Mouse (Mus musculus) liver, embryonic 15.5 days (tissue): ENCODE data around the gene Cpsf4l. TPM values are rescaled to one million over a fixed set of nuclear protein-coding genes. Genes with fewer than 3 reads are reported as not detected.

Source experiments
- ATAC-seq: fragments of 200-750 bp; cut with Nextera tagmentation; 2 replicates; pipeline ENCODE4 v1.8.0; 2017; ENCODE audit warnings: moderate number of reproducible peaks, mild to moderate bottlenecking, moderate library complexity; ENCODE audit not compliant: insufficient read depth
- H3K27ac ChIP-seq: fragments of 300-500 bp; sonication (generic); replicated peaks from 2 replicates; pipeline ENCODE4 v1.5.1; 2015; ENCODE audit warnings: mild to moderate bottlenecking, inconsistent platforms
- H3K27me3 ChIP-seq: fragments of 300-500 bp; sonication (generic); 2 replicates; pipeline ENCODE4 v1.6.1; 2015; ENCODE audit warnings: mild to moderate bottlenecking, inconsistent platforms
- H3K36me3 ChIP-seq: fragments of 300-500 bp; sonication (generic); replicated peaks from 2 replicates; pipeline ENCODE4 v1.6.1; 2015; ENCODE audit warnings: moderate library complexity, mild to moderate bottlenecking, inconsistent platforms
- H3K4me1 ChIP-seq: fragments of 300-500 bp; sonication (generic); replicated peaks from 2 replicates; pipeline ENCODE4 v1.6.1; 2015; ENCODE audit warnings: inconsistent platforms
- H3K4me2 ChIP-seq: fragments of 300-500 bp; sonication (generic); 2 replicates; pipeline ENCODE4 v1.6.1; 2015; ENCODE audit warnings: moderate library complexity, mild to moderate bottlenecking, inconsistent platforms
- H3K4me3 ChIP-seq: fragments of 300-500 bp; sonication (generic); replicated peaks from 2 replicates; pipeline ENCODE4 v1.5.1; 2015; ENCODE audit warnings: mild to moderate bottlenecking, inconsistent platforms
- H3K9ac ChIP-seq: fragments of 300-500 bp; sonication (generic); 2 replicates; pipeline ENCODE4 v1.6.1; 2015; ENCODE audit warnings: moderate library complexity, mild to moderate bottlenecking, inconsistent platforms
- H3K9me3 ChIP-seq: fragments of 300-500 bp; sonication (generic); replicated peaks from 2 replicates; pipeline ENCODE4 v1.6.1; 2016; ENCODE audit warnings: inconsistent platforms
- WGBS: fragments of 180-500 bp; shearing (Covaris S2); methylation state at CpG from one replicate; pipeline ENCODE4 v1.1.7; 2015; ENCODE audit warnings: mixed read lengths; ENCODE audit not compliant: insufficient replicate concordance; 5-methylcytosine and 5-hydroxymethylcytosine counted together
- polyA plus RNA-seq: library from polyadenylated mRNA; unstranded; fragments of >200 nt; fragmentation: Nextera tagmentation; extraction: Ambion mirVana; gene quantifications from 2 replicates; pipeline ENCODE4 v1.2.1, GENCODE M21; 2015

The Cpsf4l gene
- polyA plus RNA-seq, 1 experiment from 2014 or later: not detected

- Histone ChIP-seq H3K4me3 (peak overlapping the region; percentile 97), H3K27me3 (no peaks in the 10 kb centered on the region), H3K9me3 (no peaks in the 10 kb centered on the region), H3K27ac (peak overlapping the region; percentile 98), H3K4me2 (peak overlapping the region; percentile 83), H3K4me1 (peaks cover 66% of the 10 kb centered on the region), H3K9ac (peak overlapping the region; percentile 98), H3K36me3 (peaks cover 35% of the 10 kb centered on the region)
- 15% methylated on average over 2 of the region's 2 CpGs for WGBS
- ATAC-seq: peak; percentile 66
These were observed 28.9 kb downstream of the Cpsf4l start for GRCm38 (mm10) chr11:113680954-113681353.

GRCm38 (mm10) chr11:113678373-113678772 is 31.4 kb downstream of the Cpsf4l start:
- H3K4me3 ChIP-seq: no peak overlapping the region
- no peaks in the 10 kb centered on the region for H3K27me3 ChIP-seq
- H3K9me3 ChIP-seq: no peaks in the 10 kb centered on the region
- H3K4me2 ChIP-seq: no peak overlapping the region
- H3K9ac ChIP-seq: no peak overlapping the region
- 0 out of 2 replicates have a peak overlapping the region, but pooled peaks have one; percentile 7 for H3K27ac ChIP-seq
- no peak for ATAC-seq
- WGBS: 75% methylated on average over 8 of the region's 8 CpGs
- peaks cover 52% of the 10 kb centered on the region for H3K4me1 ChIP-seq
- H3K36me3 ChIP-seq: peaks cover 61% of the 10 kb centered on the region

- Histone ChIP-seq H3K4me1 (peaks cover 55% of the 10 kb centered on the region), H3K4me3 (no peak overlapping the region), H3K4me2 (no peak overlapping the region), H3K36me3 (peaks cover 71% of the 10 kb centered on the region), H3K27me3 (no peaks in the 10 kb centered on the region), H3K27ac (0 out of 2 replicates have a peak overlapping the region, but pooled peaks have one; percentile 21), H3K9me3 (no peaks in the 10 kb centered on the region), H3K9ac (no peak overlapping the region)
- WGBS: 91% methylated on average over 2 of the region's 2 CpGs
- ATAC-seq: no peak
These were observed 32.4 kb downstream of the Cpsf4l start for GRCm38 (mm10) chr11:113677378-113677777.

GRCm38 (mm10) chr11:113676847-113677246 is 33.0 kb downstream of the Cpsf4l start:
- Histone ChIP-seq H3K27ac (no peak overlapping the region), H3K4me2 (no peak overlapping the region), H3K9ac (no peak overlapping the region), H3K9me3 (no peaks in the 10 kb centered on the region), H3K4me3 (no peak overlapping the region), H3K27me3 (no peaks in the 10 kb centered on the region), H3K4me1 (peaks cover 56% of the 10 kb centered on the region), H3K36me3 (peaks cover 76% of the 10 kb centered on the region)
- 83% methylated on average over 2 of the region's 2 CpGs for WGBS
- no peak for ATAC-seq

GRCm38 (mm10) chr11:113674595-113674994 is 35.2 kb downstream of the Cpsf4l start:
- H3K4me3 ChIP-seq: no peak overlapping the region
- H3K9me3 ChIP-seq: no peaks in the 10 kb centered on the region
- WGBS: 91% methylated on average over 5 of the region's 5 CpGs
- H3K36me3 ChIP-seq: peaks cover 92% of the 10 kb centered on the region
- no peak for ATAC-seq
- peaks cover 52% of the 10 kb centered on the region for H3K4me1 ChIP-seq
- no peak overlapping the region for H3K9ac ChIP-seq
- no peak overlapping the region for H3K27ac ChIP-seq
- H3K4me2 ChIP-seq: no peak overlapping the region
- H3K27me3 ChIP-seq: no peaks in the 10 kb centered on the region

GRCm38 (mm10) chr11:113673614-113674013 is 36.2 kb downstream of the Cpsf4l start:
- ATAC-seq: no peak
- no peak overlapping the region for H3K4me3 ChIP-seq
- H3K27me3 ChIP-seq: no peaks in the 10 kb centered on the region
- no peak overlapping the region for H3K9ac ChIP-seq
- H3K9me3 ChIP-seq: no peaks in the 10 kb centered on the region
- no peak overlapping the region for H3K4me2 ChIP-seq
- no peak overlapping the region for H3K27ac ChIP-seq
- 88% methylated on average over 4 of the region's 4 CpGs for WGBS
- H3K4me1 ChIP-seq: peaks cover 54% of the 10 kb centered on the region
- H3K36me3 ChIP-seq: peaks cover 96% of the 10 kb centered on the region

- Histone ChIP-seq H3K4me1 (peaks cover 76% of the 10 kb centered on the region), H3K36me3 (peaks cover 84% of the 10 kb centered on the region), H3K9ac (no peak overlapping the region), H3K9me3 (no peaks in the 10 kb centered on the region), H3K4me2 (no peak overlapping the region), H3K27ac (peak overlapping the region; percentile 39; the same call in 1 of the 2 replicates), H3K4me3 (no peak overlapping the region), H3K27me3 (no peaks in the 10 kb centered on the region)
- ATAC-seq: peak; percentile 20; the same call in 1 of the 2 replicates
- 40% methylated on average over 4 of the region's 4 CpGs for WGBS
These were observed 40.1 kb downstream of the Cpsf4l start for GRCm38 (mm10) chr11:113669711-113670110.

GRCm38 (mm10) chr11:113668857-113669256 is 41.0 kb downstream of the Cpsf4l start:
- no peak overlapping the region; the same call in 1 of the 2 replicates for H3K4me2 ChIP-seq
- no peak for ATAC-seq
- 72% methylated on average over 5 of the region's 5 CpGs for WGBS
- peaks cover 79% of the 10 kb centered on the region for H3K4me1 ChIP-seq
- no peaks in the 10 kb centered on the region for H3K9me3 ChIP-seq
- H3K9ac ChIP-seq: no peak overlapping the region
- 0 out of 2 replicates have a peak overlapping the region, but pooled peaks have one; percentile 1 for H3K27ac ChIP-seq
- no peak overlapping the region for H3K4me3 ChIP-seq
- peaks cover 84% of the 10 kb centered on the region for H3K36me3 ChIP-seq
- no peaks in the 10 kb centered on the region for H3K27me3 ChIP-seq

- Histone ChIP-seq H3K9me3 (no peaks in the 10 kb centered on the region), H3K4me2 (no peak overlapping the region), H3K9ac (no peak overlapping the region), H3K27ac (peak overlapping the region; percentile 63), H3K4me1 (peaks cover 71% of the 10 kb centered on the region), H3K27me3 (no peaks in the 10 kb centered on the region), H3K4me3 (no peak overlapping the region), H3K36me3 (peaks cover 84% of the 10 kb centered on the region)
- 70% methylated on average over 4 of the region's 4 CpGs for whole genome bisulfite sequencing
- ATAC-seq: no peak
These were observed 42.1 kb downstream of the Cpsf4l start for GRCm38 (mm10) chr11:113667704-113668103.

GRCm38 (mm10) chr11:113667122-113667521 is 42.7 kb downstream of the Cpsf4l start:
- no peak overlapping the region for H3K9ac ChIP-seq
- H3K4me3 ChIP-seq: no peak overlapping the region
- H3K27ac ChIP-seq: peak overlapping the region; percentile 63
- H3K9me3 ChIP-seq: no peaks in the 10 kb centered on the region
- no peak for ATAC-seq
- peaks cover 84% of the 10 kb centered on the region for H3K36me3 ChIP-seq
- WGBS: 71% methylated on average over 2 of the region's 2 CpGs
- peak overlapping the region; percentile 47 for H3K4me2 ChIP-seq
- no peaks in the 10 kb centered on the region for H3K27me3 ChIP-seq
- peaks cover 69% of the 10 kb centered on the region for H3K4me1 ChIP-seq

- Histone ChIP-seq H3K27me3 (no peaks in the 10 kb centered on the region), H3K4me3 (no peak overlapping the region; the same call in 1 of the 2 replicates)
These were observed 43.2 kb downstream of the Cpsf4l start for GRCm38 (mm10) chr11:113666648-113667047.

GRCm38 (mm10) chr11:113666205-113666604 is 43.6 kb downstream of the Cpsf4l start:
- 38% methylated on average over 6 of the region's 6 CpGs for WGBS
- Histone ChIP-seq H3K9me3 (no peaks in the 10 kb centered on the region), H3K9ac (no peak overlapping the region), H3K4me1 (peaks cover 61% of the 10 kb centered on the region), H3K27me3 (no peaks in the 10 kb centered on the region), H3K27ac (peak overlapping the region; percentile 63), H3K36me3 (peaks cover 84% of the 10 kb centered on the region), H3K4me3 (no peak overlapping the region; the same call in 1 of the 2 replicates), H3K4me2 (peak overlapping the region; percentile 47)
- peak; percentile 68 for ATAC-seq

More at GRCm38 (mm10) chr11:113666648-113667047, 43.2 kb downstream of the Cpsf4l start:
- H3K36me3 ChIP-seq: peaks cover 84% of the 10 kb centered on the region
- H3K9ac ChIP-seq: peak overlapping the region; percentile 5; the same call in 1 of the 2 replicates
- peak overlapping the region; percentile 63 for H3K27ac ChIP-seq
- peak; percentile 47 for ATAC-seq
- peak overlapping the region; percentile 47 for H3K4me2 ChIP-seq
- no peaks in the 10 kb centered on the region for H3K9me3 ChIP-seq
- H3K4me1 ChIP-seq: peaks cover 65% of the 10 kb centered on the region
- 32% methylated on average over 10 of the region's 10 CpGs for WGBS
